Comparison of ENCODE assay signal across 9 mouse cellular contexts in genomic region chr7:44547041-44547440, GRCm38 (mm10). TPM values are rescaled to one million over a fixed set of nuclear protein-coding genes. Genes with fewer than 3 reads are reported as not detected.
DNase-seq lines count a peak whose midpoint lies in the region; ATAC-seq and TF ChIP-seq lines count a peak whose summit lies in the region.
"Had no signal": no experiment of that assay in that cellular context is flagged by ENCODE, and none has a peak within 500 bp of the region (broad histone marks: within the 10 kb centered on the region; RNA-seq: fewer than 3 reads in every experiment).

No protein-coding gene starts in this region.

- peaks cover 8% of the 10 kb centered on the region for H3K9me3 ChIP-seq in hindbrain, embryonic 10.5 days
- no peaks in the 10 kb centered on the region for H3K9me3 ChIP-seq in hindbrain, embryonic 11.5 days (ENCODE audit: control insufficient read depth, low read length)
- no peaks in the 10 kb centered on the region for H3K9me3 ChIP-seq in E14TG2a.4 (ENCODE audit: low read length)
- no peaks in the 10 kb centered on the region for H3K9me3 ChIP-seq in forebrain, embryonic 11.5 days (ENCODE audit: control insufficient read depth, low read length)
- H3K9me3 ChIP-seq in liver, embryonic 16.5 days (replicated peaks; ENCODE audit: control insufficient read depth, low read length), result no peaks in the 10 kb centered on the region

- no peak for ATAC-seq in hindbrain, embryonic 11.5 days (ENCODE audit: low FRiP score)
- no peak for ATAC-seq in forebrain, embryonic 11.5 days (replicated peaks; ENCODE audit: low FRiP score)
- no peak for ATAC-seq in liver, embryonic 16.5 days (ENCODE audit: low read depth)
- ATAC-seq in megakaryocyte-erythroid progenitor cell, adult 5-6 weeks (replicated peaks; ENCODE audit: low FRiP score, low TSS enrichment, poor library complexity, severe bottlenecking), result no peak

- no peak overlapping the region; the same call in 1 of the 2 replicates for H3K4me2 ChIP-seq in hindbrain, embryonic 11.5 days (replicated peaks; ENCODE audit: low read depth, low read length)
- H3K4me2 ChIP-seq in forebrain, embryonic 11.5 days (ENCODE audit: low read depth, low read length, severe bottlenecking), result peak overlapping the region; percentile 70; the same call in 1 of the 2 replicates
- peak overlapping the region; percentile 93 for H3K4me2 ChIP-seq in liver, embryonic 16.5 days (ENCODE audit: low read depth, low read length)

- no peak for DNase-seq in hindbrain, embryonic 10.5 days (ENCODE audit: low spot score)
- DNase-seq in hindbrain, embryonic 11.5 days (ENCODE audit: low spot score), result no peak
- DNase-seq in forebrain, embryonic 11.5 days (ENCODE audit: low spot score), result no peak
- no peak for DNase-seq in gastrocnemius, postnatal 4 days (ENCODE audit: low spot score in 2 of 2)
- DNase-seq in left cerebral cortex, postnatal 4 days, result no peak

- H3K4me3 ChIP-seq in hindbrain, embryonic 10.5 days, result peak overlapping the region; percentile 75
- no peak overlapping the region for H3K4me3 ChIP-seq in hindbrain, embryonic 11.5 days (ENCODE audit: low read depth, low read length)
- H3K4me3 ChIP-seq in E14TG2a.4 (replicated peaks; ENCODE audit: low read length), result peak overlapping the region; percentile 92
- H3K4me3 ChIP-seq in forebrain, embryonic 11.5 days (ENCODE audit: low read depth, low read length), result no peak overlapping the region
- H3K4me3 ChIP-seq in liver, embryonic 16.5 days (ENCODE audit: low read depth, low read length), result peak overlapping the region; percentile 78
- H3K4me3 ChIP-seq: layer of hippocampus, adult 2 months had no signal

- no peak for TF ChIP-seq CTCF in E14TG2a.4 (conservative IDR thresholded peaks at IDR 0.05; ENCODE audit: low read length)

- no peak overlapping the region for H3K27ac ChIP-seq in hindbrain, embryonic 10.5 days
- H3K27ac ChIP-seq in hindbrain, embryonic 11.5 days (ENCODE audit: low read depth, low read length), result no peak overlapping the region
- H3K27ac ChIP-seq in forebrain, embryonic 11.5 days (ENCODE audit: low read depth, low read length), result no peak overlapping the region
- no peak overlapping the region; the same call in 1 of the 2 replicates for H3K27ac ChIP-seq in liver, embryonic 16.5 days (ENCODE audit: low read length)
- H3K27ac ChIP-seq: layer of hippocampus, adult 2 months had no signal

- H3K9ac ChIP-seq in hindbrain, embryonic 11.5 days (ENCODE audit: low read depth, low read length), result no peak overlapping the region
- H3K9ac ChIP-seq in forebrain, embryonic 11.5 days (ENCODE audit: low read length), result peak overlapping the region; percentile 73; the same call in 1 of the 2 replicates
- peak overlapping the region; percentile 73 for H3K9ac ChIP-seq in liver, embryonic 16.5 days (ENCODE audit: low read depth, low read length)

- 0 out of 2 replicates have a peak, but pooled peaks cover 3% of the 10 kb centered on the region for H3K27me3 ChIP-seq in hindbrain, embryonic 10.5 days (ENCODE audit: insufficient read depth, poor library complexity, severe bottlenecking)
- no peaks in the 10 kb centered on the region for H3K27me3 ChIP-seq in hindbrain, embryonic 11.5 days (ENCODE audit: control insufficient read depth, insufficient read depth, low read length)
- no peaks in the 10 kb centered on the region for H3K27me3 ChIP-seq in E14TG2a.4 (ENCODE audit: insufficient read depth, low read length)
- no peaks in the 10 kb centered on the region for H3K27me3 ChIP-seq in forebrain, embryonic 11.5 days (ENCODE audit: control insufficient read depth, insufficient read depth, low read length)
- H3K27me3 ChIP-seq in liver, embryonic 16.5 days (ENCODE audit: control insufficient read depth, insufficient read depth, low read depth, low read length), result no peaks in the 10 kb centered on the region

- WGBS in hindbrain, embryonic 10.5 days, result 99% methylated on average over 13 of the region's 13 CpGs
- 98% methylated on average over 13 of the region's 13 CpGs for WGBS in hindbrain, embryonic 11.5 days
- WGBS in forebrain, embryonic 11.5 days, result 95% methylated on average over 13 of the region's 13 CpGs
- 90% methylated on average over 13 of the region's 13 CpGs for WGBS in liver, embryonic 16.5 days (ENCODE audit: insufficient replicate concordance)

- H3K36me3 ChIP-seq in hindbrain, embryonic 10.5 days, result peaks cover 69% of the 10 kb centered on the region
- H3K36me3 ChIP-seq in hindbrain, embryonic 11.5 days (ENCODE audit: control insufficient read depth, insufficient read depth, low read length), result peaks cover 6% of the 10 kb centered on the region; the same call in 1 of the 2 replicates
- H3K36me3 ChIP-seq in E14TG2a.4 (ENCODE audit: insufficient read depth, low read length), result peaks cover 76% of the 10 kb centered on the region
- no peaks in the 10 kb centered on the region; the same call in 1 of the 2 replicates for H3K36me3 ChIP-seq in forebrain, embryonic 11.5 days (ENCODE audit: control insufficient read depth, insufficient read depth, low read length)
- H3K36me3 ChIP-seq in liver, embryonic 16.5 days (ENCODE audit: control insufficient read depth, insufficient read depth), result peaks cover 39% of the 10 kb centered on the region

- peaks cover 20% of the 10 kb centered on the region for H3K4me1 ChIP-seq in hindbrain, embryonic 10.5 days (replicated peaks)
- H3K4me1 ChIP-seq in hindbrain, embryonic 11.5 days (replicated peaks; ENCODE audit: control insufficient read depth, insufficient read depth, low read length), result 0 out of 2 replicates have a peak, but pooled peaks cover 3% of the 10 kb centered on the region
- peaks cover 85% of the 10 kb centered on the region for H3K4me1 ChIP-seq in E14TG2a.4 (replicated peaks; ENCODE audit: low read depth, low read length)
- H3K4me1 ChIP-seq in forebrain, embryonic 11.5 days (replicated peaks; ENCODE audit: control insufficient read depth, insufficient read depth, low read length), result peaks cover 9% of the 10 kb centered on the region
- peaks cover 16% of the 10 kb centered on the region for H3K4me1 ChIP-seq in liver, embryonic 16.5 days (ENCODE audit: control insufficient read depth, low read depth, low read length)

- intact Hi-C loops in left cerebral cortex, postnatal 4 days (cut with DNase I), result no loop called here

RNA-seq across cellular contexts. Expression of gene Pold1, which starts 1.6 kb away (rescaled TPM):
- polyA plus RNA-seq in hindbrain, embryonic 10.5 days (2016; fragmentation: Nextera tagmentation; extraction: Ambion mirVana), result 133 and 161 TPM in 2 replicates
- polyA plus RNA-seq in hindbrain, embryonic 11.5 days (2014; fragmentation: Nextera tagmentation; extraction: Ambion mirVana), result 40.9 and 43.2 TPM in 2 replicates
- 124 and 133 TPM in 2 replicates for polyA plus RNA-seq in forebrain, embryonic 11.5 days (2014; fragmentation: Nextera tagmentation; extraction: Ambion mirVana)
- polyA plus RNA-seq in liver, embryonic 16.5 days (2015; fragmentation: Nextera tagmentation; extraction: Ambion mirVana), result 47.8 and 48.8 TPM in 2 replicates
- total RNA-seq in gastrocnemius, postnatal 4 days (2021), result 10 to 100 TPM; 32.0 to 35.2 TPM
- 194 and 214 TPM in 2 replicates for total RNA-seq in megakaryocyte-erythroid progenitor cell, adult 5-6 weeks (2014; fragmentation: Nextera tagmentation)
- total RNA-seq in megakaryocyte-erythroid progenitor cell, adult 5-6 weeks (2017), result 61.0 and 90.8 TPM in 2 replicates
- 10 to 100 TPM; 13.6 to 14.4 TPM for total RNA-seq in left cerebral cortex, postnatal 4 days (2021)

RNA-seq across cellular contexts. Expression of gene Nr1h2, which starts 6.7 kb away (rescaled TPM):
- 83.2 and 94.9 TPM in 2 replicates for polyA plus RNA-seq in hindbrain, embryonic 10.5 days (2016; fragmentation: Nextera tagmentation; extraction: Ambion mirVana)
- polyA plus RNA-seq in hindbrain, embryonic 11.5 days (2014; fragmentation: Nextera tagmentation; extraction: Ambion mirVana), result 70.8 and 72.7 TPM in 2 replicates
- 72.3 and 76.4 TPM in 2 replicates for polyA plus RNA-seq in forebrain, embryonic 11.5 days (2014; fragmentation: Nextera tagmentation; extraction: Ambion mirVana)
- polyA plus RNA-seq in liver, embryonic 16.5 days (2015; fragmentation: Nextera tagmentation; extraction: Ambion mirVana), result 41.0 and 45.9 TPM in 2 replicates
- total RNA-seq in gastrocnemius, postnatal 4 days (2021), result 10 to 100 TPM; 38.3 to 45.3 TPM
- 68.7 and 69.2 TPM in 2 replicates for total RNA-seq in megakaryocyte-erythroid progenitor cell, adult 5-6 weeks (2014; fragmentation: Nextera tagmentation)
- 28.8 and 59.9 TPM in 2 replicates for total RNA-seq in megakaryocyte-erythroid progenitor cell, adult 5-6 weeks (2017)
- 10 to 100 TPM; 44.4 to 55.0 TPM for total RNA-seq in left cerebral cortex, postnatal 4 days (2021)

RNA-seq across cellular contexts. Expression of gene Spib, which starts 15.2 kb away (rescaled TPM):
- 0.09 TPM in 1 of 2 replicates, not detected in the other for polyA plus RNA-seq in hindbrain, embryonic 10.5 days (2016; fragmentation: Nextera tagmentation; extraction: Ambion mirVana)
- polyA plus RNA-seq in hindbrain, embryonic 11.5 days (2014; fragmentation: Nextera tagmentation; extraction: Ambion mirVana), result not detected in 2 replicates
- 0.13 and 0.23 TPM in 2 replicates for polyA plus RNA-seq in forebrain, embryonic 11.5 days (2014; fragmentation: Nextera tagmentation; extraction: Ambion mirVana)
- polyA plus RNA-seq in liver, embryonic 16.5 days (2015; fragmentation: Nextera tagmentation; extraction: Ambion mirVana), result 1.5 and 2.0 TPM in 2 replicates
- total RNA-seq in gastrocnemius, postnatal 4 days (2021), result under 1 TPM; 0.26 to 0.27 TPM
- 0.67 and 4.7 TPM in 2 replicates for total RNA-seq in megakaryocyte-erythroid progenitor cell, adult 5-6 weeks (2014; fragmentation: Nextera tagmentation)
- not detected in 2 replicates for total RNA-seq in megakaryocyte-erythroid progenitor cell, adult 5-6 weeks (2017)
- under 1 TPM in 1 of 2 experiments, not detected in 1; 0.20 TPM for total RNA-seq in left cerebral cortex, postnatal 4 days (2021)

RNA-seq across cellular contexts. Expression of gene Mybpc2, which starts 22.6 kb away (rescaled TPM):
- 0.10 and 0.12 TPM in 2 replicates for polyA plus RNA-seq in hindbrain, embryonic 10.5 days (2016; fragmentation: Nextera tagmentation; extraction: Ambion mirVana)
- polyA plus RNA-seq in hindbrain, embryonic 11.5 days (2014; fragmentation: Nextera tagmentation; extraction: Ambion mirVana), result 0.07 and 0.19 TPM in 2 replicates
- polyA plus RNA-seq in forebrain, embryonic 11.5 days (2014; fragmentation: Nextera tagmentation; extraction: Ambion mirVana), result 0.23 TPM in 1 of 2 replicates, not detected in the other
- polyA plus RNA-seq in liver, embryonic 16.5 days (2015; fragmentation: Nextera tagmentation; extraction: Ambion mirVana), result 0.15 and 0.31 TPM in 2 replicates
- 100 to 1,000 TPM; 438 to 552 TPM for total RNA-seq in gastrocnemius, postnatal 4 days (2021)
- 0.48 TPM in 1 of 2 replicates, not detected in the other for total RNA-seq in megakaryocyte-erythroid progenitor cell, adult 5-6 weeks (2014; fragmentation: Nextera tagmentation)
- total RNA-seq in megakaryocyte-erythroid progenitor cell, adult 5-6 weeks (2017), result not detected in 2 replicates
- total RNA-seq in left cerebral cortex, postnatal 4 days (2021), result under 1 TPM in 1 of 2 experiments, not detected in 1; 0.10 TPM
- total RNA-seq: layer of hippocampus, adult 2 months had no signal

RNA-seq across cellular contexts. Expression of gene Napsa, which starts 25.1 kb away (rescaled TPM):
- 0.38 and 0.86 TPM in 2 replicates for polyA plus RNA-seq in hindbrain, embryonic 10.5 days (2016; fragmentation: Nextera tagmentation; extraction: Ambion mirVana)
- 0.28 and 0.66 TPM in 2 replicates for polyA plus RNA-seq in hindbrain, embryonic 11.5 days (2014; fragmentation: Nextera tagmentation; extraction: Ambion mirVana)
- 0.68 and 0.92 TPM in 2 replicates for polyA plus RNA-seq in forebrain, embryonic 11.5 days (2014; fragmentation: Nextera tagmentation; extraction: Ambion mirVana)
- 11.5 and 12.2 TPM in 2 replicates for polyA plus RNA-seq in liver, embryonic 16.5 days (2015; fragmentation: Nextera tagmentation; extraction: Ambion mirVana)
- under 1 TPM; 0.65 to 0.81 TPM for total RNA-seq in gastrocnemius, postnatal 4 days (2021)
- 5.3 and 10.3 TPM in 2 replicates for total RNA-seq in megakaryocyte-erythroid progenitor cell, adult 5-6 weeks (2014; fragmentation: Nextera tagmentation)
- 2.0 and 11.0 TPM in 2 replicates for total RNA-seq in megakaryocyte-erythroid progenitor cell, adult 5-6 weeks (2017)
- under 1 TPM in 1 of 2 experiments, not detected in 1; 0.30 TPM for total RNA-seq in left cerebral cortex, postnatal 4 days (2021)
- total RNA-seq: layer of hippocampus, adult 2 months had no signal

Comparison
In these comparisons a context has a peak if more than half of its experiments do, and no peak if none do; other contexts are left out.
1. H3K4me3 ChIP-seq: peak in hindbrain, embryonic 10.5 days (single experiment), E14TG2a.4 (single experiment) and liver, embryonic 16.5 days (single experiment); none in hindbrain, embryonic 11.5 days (single experiment) and forebrain, embryonic 11.5 days (single experiment).